Mouse (Mus musculus) liver, embryonic 14.5 days (tissue): ENCODE data around the gene Acer3. TPM values are rescaled to one million over a fixed set of nuclear protein-coding genes. Genes with fewer than 3 reads are reported as not detected.

ENCODE experiments used
- ATAC-seq: fragments of 200-750 bp; cut with Nextera tagmentation; 2 replicates; pipeline ENCODE4 v1.8.0; 2017; ENCODE audit warnings: moderate number of reproducible peaks, mild to moderate bottlenecking, moderate library complexity; ENCODE audit not compliant: insufficient read depth
- DNase-seq, 3 experiments: peaks; one replicate each; pipeline ENCODE4 v3.0.0-alpha.2; 2012 to 2013; ENCODE audit warnings: low read depth in 3 of 3, low spot score in 3 of 3
- H3K27ac ChIP-seq: fragments of 300-500 bp; sonication (generic); 2 replicates; pipeline ENCODE4 v1.5.1; 2014; ENCODE audit warnings: moderate library complexity, mild to moderate bottlenecking, control low read depth, inconsistent platforms
- H3K27me3 ChIP-seq: fragments of 300-500 bp; sonication (generic); 2 replicates; pipeline ENCODE4 v1.6.1; 2014; ENCODE audit warnings: mild to moderate bottlenecking, low read length, moderate library complexity; ENCODE audit not compliant: control insufficient read depth, insufficient read depth
- H3K36me3 ChIP-seq: fragments of 300-500 bp; sonication (generic); replicated peaks from 2 replicates; pipeline ENCODE4 v1.6.1; 2014; ENCODE audit warnings: low read depth; ENCODE audit not compliant: control insufficient read depth, insufficient read depth
- H3K4me1 ChIP-seq, 2 experiments: fragments of 200-500 bp in 1 of 2; fragments of 300-500 bp in 1 of 2; sonication (generic) in 1 of 2; replicated peaks; 2 replicates each; pipeline ENCODE4 v1.6.1; 2012 to 2014; ENCODE audit warnings: antibody characterized with exemption in 1 of 2, inconsistent platforms in 1 of 2, low read length in 1 of 2; ENCODE audit not compliant: control insufficient read depth in 2 of 2, insufficient read depth in 2 of 2
- H3K4me2 ChIP-seq: fragments of 300-500 bp; sonication (generic); 2 replicates; pipeline ENCODE4 v1.6.1; 2014; ENCODE audit warnings: low read depth, mild to moderate bottlenecking, control low read depth, moderate library complexity
- H3K4me3 ChIP-seq, 2 experiments: fragments of 200-500 bp in 1 of 2; fragments of 300-500 bp in 1 of 2; sonication (generic) in 1 of 2; 2 replicates each; pipeline ENCODE4 v1.5.1; 2012 to 2014; ENCODE audit warnings: low read depth in 2 of 2, low read length in 2 of 2, mild to moderate bottlenecking in 2 of 2, control low read depth in 1 of 2, inconsistent platforms in 1 of 2, moderate library complexity in 1 of 2; ENCODE audit not compliant: insufficient read depth in 1 of 2
- H3K9ac ChIP-seq: fragments of 300-500 bp; sonication (generic); replicated peaks from 2 replicates; pipeline ENCODE4 v1.6.1; 2014; ENCODE audit warnings: mild to moderate bottlenecking, control low read depth, moderate library complexity
- H3K9me3 ChIP-seq: fragments of 300-500 bp; sonication (generic); 2 replicates; pipeline ENCODE4 v1.6.1; 2016; ENCODE audit warnings: low read length, mixed read lengths; ENCODE audit not compliant: control insufficient read depth
- CTCF ChIP-seq: IDR thresholded peaks from 2 replicates; pipeline ENCODE4 v1.5.1; 2016; ENCODE audit warnings: antibody characterized with exemption, low read depth, control low read depth
- EP300 ChIP-seq: IDR thresholded peaks from 2 replicates; pipeline ENCODE4 v1.6.1; 2016; ENCODE audit warnings: antibody characterized with exemption, low read depth
- WGBS: fragments of 180-500 bp; shearing (Covaris S2); extraction: QIAGEN DNeasy Blood & Tissue Kit; methylation state at CpG from one replicate; pipeline ENCODE4 v1.1.7; 2014; ENCODE audit not compliant: insufficient replicate concordance; 5-methylcytosine and 5-hydroxymethylcytosine counted together
- polyA plus RNA-seq, 2 experiments: library from polyadenylated mRNA; depleted of rRNA in 1 of 2; stranded (reverse) in 1 of 2; unstranded in 1 of 2; fragments of >200 nt; fragmentation: Nextera tagmentation in 1 of 2; extraction: Ambion mirVana in 1 of 2; gene quantifications; 2 replicates each; pipeline versions ENCODE4 v1.2.1 to v1.2.3; 2012 to 2014

Acer3 gene
- polyA plus RNA-seq, 2 experiments: 13.8 to 24.0 TPM

DNA sequence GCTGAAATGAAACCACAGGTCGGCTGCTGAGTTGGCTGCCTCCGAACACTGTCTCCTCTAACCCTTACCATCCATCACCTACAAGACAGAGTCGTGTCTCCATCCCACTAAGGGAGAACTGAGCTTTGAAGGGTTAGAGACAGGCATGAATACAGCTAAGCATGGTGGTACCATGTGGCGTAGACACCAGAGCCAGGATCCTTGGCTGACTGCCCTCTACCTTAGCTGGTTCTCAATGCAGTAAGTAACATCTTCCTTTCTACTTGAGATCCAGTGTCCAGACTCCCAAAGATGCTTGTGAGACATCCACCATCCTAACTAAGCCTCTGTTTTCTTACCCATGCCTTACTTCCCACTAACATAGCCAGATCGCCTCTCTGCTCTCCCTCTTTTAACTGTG lies 32.6 kb upstream of the Acer3 start:
- Histone ChIP-seq H3K9ac (no peak overlapping the region), H3K4me1 (peaks cover 0 to 12% of the 10 kb centered on the region in 2 experiments; a peak in 2 of 4 replicates), H3K4me3 (no peak overlapping the region), H3K27ac (no peak overlapping the region), H3K36me3 (no peaks in the 10 kb centered on the region), H3K9me3 (no peaks in the 10 kb centered on the region), H3K4me2 (no peak overlapping the region), H3K27me3 (no peaks in the 10 kb centered on the region; the same call in none of the 2 replicates)
- WGBS: 72% methylated on average over 5 of the region's 5 CpGs
- ATAC-seq (no peak), DNase-seq (no peak)
- TF ChIP-seq EP300: no peak
- no peak for TF ChIP-seq CTCF

GRCm38 (mm10) chr7:98351523-98351922 lies 30.5 kb upstream of the Acer3 start:
- no peak overlapping the region for H3K27ac ChIP-seq
- H3K9ac ChIP-seq: no peak overlapping the region
- no peak for DNase-seq
- no peak for TF ChIP-seq EP300
- TF ChIP-seq CTCF: no peak
- no peaks in the 10 kb centered on the region for H3K36me3 ChIP-seq
- no peaks in the 10 kb centered on the region for H3K9me3 ChIP-seq
- H3K27me3 ChIP-seq: no peaks in the 10 kb centered on the region
- H3K4me2 ChIP-seq: no peak overlapping the region
- H3K4me1 ChIP-seq: peaks cover 0 to 15% of the 10 kb centered on the region in 2 experiments; a peak in 2 of 4 replicates
- ATAC-seq: no peak
- H3K4me3 ChIP-seq: no peak overlapping the region
- WGBS: 70% methylated on average over 3 of the region's 3 CpGs

DNA sequence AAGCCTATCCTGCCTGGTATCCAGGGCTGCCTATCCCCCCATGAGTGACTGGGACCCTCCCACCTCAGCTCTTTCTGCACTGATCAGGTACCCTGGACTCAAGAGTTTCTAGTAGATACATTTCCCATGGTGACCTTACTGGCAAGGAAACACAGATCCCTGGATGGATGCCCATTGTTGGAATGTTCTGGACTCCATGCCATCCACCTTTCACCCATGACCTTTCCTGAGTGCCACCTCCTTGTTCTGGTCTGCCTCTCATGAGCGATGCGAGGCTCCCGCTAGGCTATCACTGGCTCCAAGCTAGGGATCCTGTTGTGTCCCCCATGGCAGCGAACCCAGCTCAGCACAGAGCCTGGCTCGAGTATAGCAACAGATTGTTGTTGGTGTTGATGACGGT lies 28.8 kb upstream of the Acer3 start:
- no peak overlapping the region for H3K9ac ChIP-seq
- WGBS: 75% methylated on average over 6 of the region's 6 CpGs
- no peak overlapping the region for H3K4me3 ChIP-seq
- H3K27ac ChIP-seq: no peak overlapping the region
- no peaks in the 10 kb centered on the region for H3K36me3 ChIP-seq
- TF ChIP-seq EP300: no peak
- H3K27me3 ChIP-seq: no peaks in the 10 kb centered on the region
- H3K4me2 ChIP-seq: no peak overlapping the region
- no peak for ATAC-seq
- 0 out of 4 replicates have a peak, but pooled peaks cover 0 to 6% of the 10 kb centered on the region in 2 experiments for H3K4me1 ChIP-seq
- DNase-seq: no peak
- H3K9me3 ChIP-seq: no peaks in the 10 kb centered on the region

GRCm38 (mm10) chr7:98349096-98349495 lies 28.1 kb upstream of the Acer3 start:
- no peak for ATAC-seq
- TF ChIP-seq CTCF (peak; percentile 98), EP300 (no peak)
- no peak overlapping the region for H3K9ac ChIP-seq

GRCm38 (mm10) chr7:98348043-98348442 lies 27.0 kb upstream of the Acer3 start:
- Histone ChIP-seq H3K4me3 (no peak overlapping the region), H3K9ac (no peak overlapping the region), H3K27me3 (no peaks in the 10 kb centered on the region), H3K36me3 (no peaks in the 10 kb centered on the region), H3K4me2 (no peak overlapping the region), H3K27ac (no peak overlapping the region), H3K4me1 (0 out of 4 replicates have a peak, but pooled peaks cover 0 to 3% of the 10 kb centered on the region in 2 experiments), H3K9me3 (no peaks in the 10 kb centered on the region)
- DNase-seq: no peak
- peak; percentile 46; the same call in 1 of the 2 replicates for ATAC-seq
- WGBS: 29% methylated on average over 7 of the region's 7 CpGs
- TF ChIP-seq EP300 (no peak), CTCF (peak; percentile 91)

More at GRCm38 (mm10) chr7:98349096-98349495, 28.1 kb upstream of the Acer3 start:
- 15% methylated on average over 5 of the region's 5 CpGs for whole genome bisulfite sequencing
- no peaks in the 10 kb centered on the region for H3K27me3 ChIP-seq
- no peaks in the 10 kb centered on the region for H3K9me3 ChIP-seq
- no peaks in the 10 kb centered on the region for H3K36me3 ChIP-seq
- no peak overlapping the region for H3K4me3 ChIP-seq
- H3K4me2 ChIP-seq: no peak overlapping the region
- no peak overlapping the region for H3K27ac ChIP-seq
- H3K4me1 ChIP-seq: 0 out of 4 replicates have a peak, but pooled peaks cover 0 to 4% of the 10 kb centered on the region in 2 experiments
- DNase-seq: peak; percentile 36 to 59 (median 49)
